Mouse (Mus musculus) monocyte, adult 5-6 weeks (primary cell): ENCODE data around the gene Lyzl4. TPM values are rescaled to one million over a fixed set of nuclear protein-coding genes. Genes with fewer than 3 reads are reported as not detected.
"Not testable (repeated sequence)": the region's sequence is repeated elsewhere in the genome, so short reads cannot be mapped to it uniquely, and the experiment has no call there.

Source experiments
- ATAC-seq: fragments of 153-309, 156-312 bp; replicated peaks from 2 replicates; pipeline ENCODE4 v1.8.0; 2017; ENCODE audit warnings: mild to moderate bottlenecking; ENCODE audit not compliant: low TSS enrichment, insufficient number of reproducible peaks, severe bottlenecking, poor library complexity, low FRiP score
- total RNA-seq: library from RNA; stranded (forward); fragments of 200-1000, 200-491, 200-594 nt; gene quantifications from 3 replicates; pipeline ENCODE4 v1.2.3, GENCODE M21; 2017

The Lyzl4 gene
- total RNA-seq, 1 experiment from 2014 or later: not detected

DNA sequence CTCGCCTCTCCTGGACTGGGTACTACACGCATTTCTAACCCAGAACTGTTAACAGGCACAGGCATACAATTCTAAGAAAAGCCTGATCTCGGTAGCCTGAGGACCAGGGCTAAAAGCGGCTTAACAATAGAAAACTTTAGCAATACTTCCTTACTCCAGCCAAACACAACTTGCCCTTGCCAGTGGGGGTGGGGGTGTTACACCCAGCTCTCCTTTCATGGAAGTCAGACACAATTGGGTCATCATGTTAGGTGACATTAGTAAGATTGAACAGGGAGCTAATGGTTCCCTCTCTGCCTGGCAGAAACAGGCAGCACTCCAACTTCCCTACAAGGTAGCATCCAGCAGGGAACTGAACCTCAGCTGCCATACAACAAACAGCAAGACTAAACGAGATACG is 32.5 kb downstream of the Lyzl4 start:
- no peak for ATAC-seq

GRCm38 (mm10) chr9:121606498-121607096 is 35.3 kb downstream of the Lyzl4 start:
- ATAC-seq: peak; percentile 35; the same call in 1 of the 2 replicates

DNA sequence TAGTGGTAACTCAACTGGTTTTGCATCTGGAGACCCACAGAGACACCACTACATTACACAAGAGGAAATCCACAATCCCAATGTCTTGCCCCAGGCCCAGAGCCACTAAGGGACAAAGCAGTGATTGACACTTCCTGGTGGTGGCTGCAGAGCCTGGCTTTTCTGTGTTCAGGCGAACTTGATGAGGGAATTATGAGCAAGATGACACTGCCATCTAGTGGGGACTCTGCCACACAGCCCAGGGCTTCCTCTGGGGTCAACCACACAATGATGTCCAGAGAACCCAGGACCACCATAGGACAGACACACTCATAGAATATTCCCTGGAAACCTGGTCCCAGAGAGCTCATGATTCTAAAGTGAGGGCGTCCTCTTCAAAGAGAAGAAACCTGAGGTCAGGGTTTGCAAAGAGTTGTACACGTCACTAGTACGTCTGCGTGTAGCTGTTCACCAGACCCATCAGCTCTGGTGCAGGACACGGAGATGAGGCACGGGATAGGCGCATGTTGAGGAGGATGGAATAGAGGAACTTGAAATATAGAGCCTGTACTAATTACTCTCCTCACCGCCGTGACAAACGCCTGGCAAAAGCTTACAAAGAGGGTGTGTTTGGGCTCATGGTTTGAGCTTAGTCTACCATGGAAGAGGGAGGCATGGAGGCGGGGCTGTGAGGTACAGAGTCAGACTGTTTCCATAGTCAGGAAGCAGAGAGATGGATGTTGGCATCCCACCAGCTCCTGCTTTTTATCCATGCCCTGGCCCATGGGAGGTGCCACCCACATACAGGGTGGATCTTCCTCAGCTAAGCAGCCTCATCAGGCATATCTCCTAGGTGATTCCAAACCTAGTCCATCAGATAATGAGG is 36.2 kb downstream of the Lyzl4 start:
- no peak for ATAC-seq

DNA sequence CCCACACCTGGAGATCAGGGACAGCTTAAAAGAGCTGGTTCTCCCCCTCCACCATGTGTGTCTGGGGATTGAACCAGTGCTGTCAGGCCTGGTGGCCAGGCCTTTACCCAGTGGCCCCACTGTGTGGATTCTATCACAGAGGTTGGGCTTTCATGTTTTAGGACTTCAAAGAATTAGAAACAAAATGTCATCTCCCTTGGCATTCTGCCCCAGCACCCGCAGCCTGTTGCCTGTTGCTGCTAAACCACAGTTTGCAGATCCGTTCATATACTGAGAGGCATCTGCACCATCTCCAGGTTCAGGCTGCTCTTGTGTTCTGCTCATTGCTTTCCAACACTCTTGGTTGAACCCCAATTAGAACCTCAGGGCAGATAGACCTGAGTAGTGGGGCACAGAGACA is 39.5 kb downstream of the Lyzl4 start:
- no peak for ATAC-seq

DNA sequence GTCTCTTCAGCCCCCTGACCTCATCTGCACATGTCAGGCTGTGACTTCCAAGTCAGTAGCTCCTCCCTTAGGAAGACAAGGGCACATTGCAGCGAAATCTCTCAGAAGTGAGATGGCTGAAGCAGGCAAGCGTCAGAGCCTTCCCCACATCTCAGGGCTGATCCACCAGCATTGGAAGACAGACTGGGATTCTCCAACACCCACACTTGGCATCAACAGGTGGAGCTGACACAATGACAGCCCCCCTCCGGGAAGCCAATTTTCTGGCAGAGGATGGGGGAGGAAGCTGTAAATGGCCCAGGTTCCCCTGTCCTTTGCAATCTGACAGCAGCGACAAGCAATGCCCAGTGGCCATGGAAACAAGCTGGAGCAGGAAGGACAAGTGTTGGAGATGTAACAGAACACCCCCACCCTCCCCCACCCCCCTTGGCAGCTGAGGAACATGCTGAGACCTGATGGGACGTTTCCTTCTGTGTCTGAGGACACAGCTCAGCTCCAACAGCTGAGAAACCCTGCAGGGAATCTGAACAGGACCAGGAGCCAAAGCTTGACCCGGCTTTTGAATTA is 41.0 kb downstream of the Lyzl4 start:
- no peak for ATAC-seq

GRCm38 (mm10) chr9:121600201-121600860 is 41.6 kb downstream of the Lyzl4 start:
- no peak for ATAC-seq

DNA sequence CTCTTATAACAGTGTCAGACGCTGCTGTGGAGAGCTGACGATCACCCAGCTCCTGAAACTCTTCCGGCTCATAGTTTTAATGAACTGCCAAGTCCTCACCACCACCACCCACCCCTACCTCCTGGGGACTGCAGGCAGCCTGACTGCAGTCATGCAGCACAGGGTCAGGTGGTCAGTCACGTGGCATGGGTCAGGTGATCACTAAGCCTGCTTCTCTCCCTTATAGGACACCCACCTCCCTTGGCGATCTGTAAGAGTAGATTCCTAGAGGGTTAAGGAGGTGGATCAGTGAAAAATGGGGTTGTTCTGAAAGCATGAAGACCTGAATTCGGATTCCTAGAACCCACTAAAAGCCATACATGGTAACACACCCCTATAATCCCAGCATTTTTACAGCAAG is 42.3 kb downstream of the Lyzl4 start:
- no peak for ATAC-seq

DNA sequence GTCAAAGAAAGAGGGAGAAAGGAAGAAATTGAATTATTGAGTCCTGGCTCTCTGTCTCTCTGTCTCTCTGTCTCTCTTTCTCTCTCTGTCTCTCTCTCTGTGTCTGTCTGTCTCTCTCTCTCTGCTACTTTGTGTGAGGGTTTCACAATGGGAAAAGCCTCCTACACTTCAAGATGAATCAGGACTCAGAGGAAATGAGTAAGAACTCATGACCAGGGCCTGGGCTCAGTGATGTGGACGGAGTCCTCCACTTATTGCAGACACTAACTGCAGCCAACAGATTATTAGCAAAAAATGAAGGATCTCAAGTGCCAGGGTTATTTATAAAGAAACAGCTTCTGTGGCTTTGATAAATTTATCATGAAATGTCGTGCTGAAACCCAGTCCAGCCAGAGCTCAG is 43.8 kb downstream of the Lyzl4 start:
- no peak for ATAC-seq

DNA sequence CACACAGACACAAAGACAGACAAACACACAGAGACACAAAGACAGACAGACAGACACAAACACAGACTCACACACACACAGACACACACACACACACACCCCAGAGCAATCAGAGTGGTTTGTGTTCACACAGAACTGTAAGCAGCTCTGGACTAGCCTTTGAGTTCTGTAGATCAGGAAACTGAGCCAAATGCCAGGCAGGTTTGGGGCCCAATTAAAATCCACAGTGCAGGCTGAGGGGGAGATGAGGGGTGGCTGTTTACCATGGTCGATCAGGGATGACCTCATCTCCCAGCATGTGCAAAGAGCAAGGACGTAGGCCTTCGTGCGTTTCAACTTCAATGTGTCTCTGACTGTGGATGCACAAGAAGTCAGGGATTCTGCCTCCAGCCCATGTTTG is 47.1 kb downstream of the Lyzl4 start:
- ATAC-seq: no peak

- ATAC-seq: not testable (repeated sequence)
Measured at GRCm38 (mm10) chr9:121593768-121594167, 48.1 kb downstream of the Lyzl4 start.

DNA sequence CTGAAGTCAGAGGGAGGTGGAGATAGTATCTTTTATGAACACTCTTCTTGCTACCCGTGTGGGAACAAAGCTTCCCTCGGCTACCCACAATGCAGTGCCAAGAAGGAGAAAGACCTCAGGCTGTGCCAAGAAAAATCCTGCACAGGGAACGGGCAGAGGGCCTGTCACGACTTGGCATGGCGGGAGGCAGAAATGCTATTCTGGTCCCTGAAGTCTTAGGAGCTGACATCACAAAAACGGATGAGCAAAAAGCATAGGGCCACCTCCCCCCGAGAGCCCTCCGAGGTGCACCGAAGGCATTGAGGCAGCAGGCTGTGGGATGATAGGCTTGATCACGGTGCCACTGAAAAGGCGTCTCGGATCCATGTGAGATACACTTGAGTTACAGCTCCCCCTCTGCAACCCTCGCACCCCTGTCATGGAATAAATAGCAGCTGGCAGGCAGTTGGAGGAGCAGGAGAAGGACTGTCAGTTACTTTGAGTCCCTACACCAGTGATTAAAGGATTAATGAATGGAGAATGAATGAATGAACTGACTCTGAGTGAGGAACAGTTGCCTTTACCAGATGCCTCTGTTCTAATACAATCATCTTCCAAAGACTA is 48.8 kb downstream of the Lyzl4 start:
- no peak for ATAC-seq

- ATAC-seq: no peak
Measured at GRCm38 (mm10) chr9:121589533-121589932, 52.4 kb downstream of the Lyzl4 start.

GRCm38 (mm10) chr9:121574380-121574779 is 67.5 kb downstream of the Lyzl4 start:
- ATAC-seq: no peak

DNA sequence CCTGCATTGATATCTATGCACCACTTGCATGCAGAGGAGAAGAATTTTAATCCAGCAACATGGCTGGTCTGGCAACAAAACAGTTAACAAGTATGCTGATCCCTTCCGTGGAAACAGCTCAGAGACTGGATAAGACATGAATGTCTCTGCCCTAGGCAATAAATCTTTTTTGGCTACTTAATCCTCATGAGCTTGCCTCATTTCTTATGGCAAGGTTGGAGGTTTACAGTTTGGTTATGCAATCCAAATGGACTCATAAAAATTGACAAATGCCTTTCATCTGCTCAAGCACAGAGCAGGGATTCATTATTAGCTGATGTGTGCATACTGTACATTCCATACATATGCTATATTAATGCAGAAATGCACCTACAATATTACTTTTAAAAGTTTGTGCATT is 73.4 kb downstream of the Lyzl4 start:
- ATAC-seq: no peak

GRCm38 (mm10) chr9:121566387-121566786 is 75.5 kb downstream of the Lyzl4 start:
- ATAC-seq: no peak

DNA sequence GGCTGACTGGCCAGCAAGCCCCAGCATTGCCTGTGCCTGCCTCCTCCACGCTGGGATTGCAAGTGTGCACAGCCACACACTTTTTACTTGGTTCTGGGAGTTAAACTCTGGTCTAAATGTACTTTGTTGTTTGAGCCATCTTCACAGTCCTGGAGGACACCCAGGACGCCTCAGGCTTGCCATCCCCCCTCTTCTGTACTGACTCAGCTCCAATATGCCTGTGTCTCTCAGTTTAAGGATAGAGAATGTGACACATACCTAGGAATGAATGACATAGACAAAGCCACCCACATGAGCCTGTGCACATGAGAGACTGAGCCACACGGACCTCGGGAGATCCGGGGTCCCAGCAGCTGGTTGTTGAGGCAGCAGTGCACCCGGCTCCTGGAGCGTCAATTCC is 78.6 kb downstream of the Lyzl4 start:
- ATAC-seq: no peak

DNA sequence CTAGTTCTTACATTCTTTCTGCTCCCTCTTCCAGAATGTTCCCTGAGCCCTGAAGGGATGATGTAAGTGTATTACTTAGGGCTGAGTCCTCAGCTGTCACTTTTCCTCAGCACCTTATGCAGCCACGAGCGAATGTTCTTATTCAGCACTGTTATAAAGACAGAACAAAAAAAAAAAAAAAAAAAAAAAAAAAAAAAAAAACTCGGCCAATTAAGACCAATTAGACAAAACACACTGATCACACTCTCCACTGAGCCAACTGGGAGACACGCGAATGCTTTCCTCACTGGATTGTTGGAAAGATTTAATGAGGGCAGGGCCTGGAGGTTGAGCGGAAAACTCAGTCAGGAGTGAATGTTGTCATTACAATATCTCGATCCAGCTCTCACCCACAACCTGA is 81.4 kb downstream of the Lyzl4 start:
- ATAC-seq: no peak

- ATAC-seq: no peak
Measured at GRCm38 (mm10) chr9:121558167-121558566, 83.7 kb downstream of the Lyzl4 start.

GRCm38 (mm10) chr9:121556913-121557312 is 85.0 kb downstream of the Lyzl4 start:
- no peak for ATAC-seq
